Mouse (Mus musculus) adrenal gland, postnatal 4 days (tissue): ENCODE data around the gene Ago1. TPM values are rescaled to one million over a fixed set of nuclear protein-coding genes. Genes with fewer than 3 reads are reported as not detected.

Source experiments
- DNase-seq, 2 experiments: peaks; one replicate each; pipeline ENCODE4 v3.0.0; 2021 to 2022; ENCODE audit warnings: low spot score in 2 of 2, mixed read lengths in 2 of 2
- total RNA-seq, 2 experiments: library from RNA; stranded (reverse); gene quantifications; 2 replicates each; pipeline ENCODE4 v1.2.3; 2021

Ago1 gene
- total RNA-seq, 2 experiments from 2014 or later, result 44.7 to 48.4 TPM

GRCm38 (mm10) chr4:126480288-126480687, 11.9 kb upstream of the Ago1 start:
- no peak for DNase-seq

GRCm38 (mm10) chr4:126473031-126473430, 4.6 kb upstream of the Ago1 start:
- no peak for DNase-seq

GRCm38 (mm10) chr4:126469334-126469733, 951 bp upstream of the Ago1 start:
- no peak for DNase-seq

GRCm38 (mm10) chr4:126468925-126469324, 542 bp upstream of the Ago1 start:
- no peak for DNase-seq

- DNase-seq, result peak; percentile 35 to 44
These were observed 580 bp downstream of the Ago1 start for GRCm38 (mm10) chr4:126467721-126468284.

- no peak for DNase-seq
These were observed 2.1 kb downstream of the Ago1 start for GRCm38 (mm10) chr4:126466251-126466750.

GRCm38 (mm10) chr4:126465843-126466242, 2.5 kb downstream of the Ago1 start:
- DNase-seq, result no peak

- no peak for DNase-seq
These were observed 3.5 kb downstream of the Ago1 start for GRCm38 (mm10) chr4:126464892-126465235.

GRCm38 (mm10) chr4:126464189-126464891, 4.0 kb downstream of the Ago1 start:
- DNase-seq, result no peak

- no peak for DNase-seq
These were observed 12.9 kb downstream of the Ago1 start for GRCm38 (mm10) chr4:126455441-126455840.

GRCm38 (mm10) chr4:126454547-126455254, 13.7 kb downstream of the Ago1 start:
- no peak for DNase-seq

GRCm38 (mm10) chr4:126450268-126450667, 18.1 kb downstream of the Ago1 start:
- DNase-seq, result no peak

GRCm38 (mm10) chr4:126447126-126447525, 21.3 kb downstream of the Ago1 start:
- no peak for DNase-seq

- DNase-seq, result no peak
These were observed 23.9 kb downstream of the Ago1 start for GRCm38 (mm10) chr4:126444528-126444927.

- no peak for DNase-seq
These were observed 30.1 kb downstream of the Ago1 start for GRCm38 (mm10) chr4:126438261-126438660.

- no peak for DNase-seq
These were observed 32.1 kb downstream of the Ago1 start for GRCm38 (mm10) chr4:126436268-126436667.

- DNase-seq, result no peak
These were observed 34.3 kb downstream of the Ago1 start for GRCm38 (mm10) chr4:126434094-126434493.

GRCm38 (mm10) chr4:126433175-126433574, 35.2 kb downstream of the Ago1 start:
- DNase-seq, result no peak

GRCm38 (mm10) chr4:126431746-126432145, 36.6 kb downstream of the Ago1 start:
- DNase-seq, result no peak

GRCm38 (mm10) chr4:126429347-126430079, 38.9 kb downstream of the Ago1 start, which contains the start of gene Ago3:
Gene Ago3, minus strand, starts transcription at chr4:126429556.
- peak; percentile 83 to 87 for DNase-seq

- DNase-seq, result no peak
These were observed 39.6 kb downstream of the Ago1 start for GRCm38 (mm10) chr4:126428682-126429346.
